ENCODE assay signal across 12 mouse cellular contexts in the genomic region with DNA sequence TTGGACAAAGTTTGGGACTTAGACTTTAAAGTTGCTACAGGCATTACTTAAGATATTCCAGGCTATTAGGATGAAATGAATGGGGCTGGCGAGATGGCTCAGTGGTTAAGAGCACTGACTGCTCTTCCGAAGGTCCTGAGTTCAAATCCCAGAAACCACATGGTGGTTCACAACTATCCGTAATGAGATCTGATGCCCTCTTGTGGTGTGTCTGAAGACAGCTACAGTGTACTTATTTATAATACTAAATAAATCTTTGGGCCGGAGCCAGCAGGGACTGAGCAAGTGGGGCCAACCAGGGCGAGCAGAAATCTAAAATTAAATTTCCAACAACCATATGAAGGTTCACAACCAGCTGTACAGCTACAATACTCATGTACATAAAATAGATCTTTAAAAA. TPM values are rescaled to one million over a fixed set of nuclear protein-coding genes. Genes with fewer than 3 reads are reported as not detected.
"Had no signal": no experiment of that assay in that cellular context is flagged by ENCODE, and none has a peak within 500 bp of the region (broad histone marks: within the 10 kb centered on the region; RNA-seq: fewer than 3 reads in every experiment).

No protein-coding gene starts in this region.

RNA-seq across cellular contexts. Expression of a gene that starts 15.5 kb away (rescaled TPM):
- total RNA-seq: megakaryocyte, adult 5-6 weeks; megakaryocyte-erythroid progenitor cell, adult 5-6 weeks; monocyte, adult 5-6 weeks; neutrophil, adult 5-6 weeks had no signal
- polyA plus RNA-seq: lung, adult 2 months; lung, embryonic 16.5 days; midbrain, embryonic 10.5 days; midbrain, embryonic 12.5 days; midbrain, embryonic 14.5 days; midbrain, embryonic 16.5 days; neural tube, embryonic 12.5 days; neural tube, embryonic 14.5 days had no signal
